Comparison of ENCODE assay signal across 8 mouse cellular contexts in the genomic region with DNA sequence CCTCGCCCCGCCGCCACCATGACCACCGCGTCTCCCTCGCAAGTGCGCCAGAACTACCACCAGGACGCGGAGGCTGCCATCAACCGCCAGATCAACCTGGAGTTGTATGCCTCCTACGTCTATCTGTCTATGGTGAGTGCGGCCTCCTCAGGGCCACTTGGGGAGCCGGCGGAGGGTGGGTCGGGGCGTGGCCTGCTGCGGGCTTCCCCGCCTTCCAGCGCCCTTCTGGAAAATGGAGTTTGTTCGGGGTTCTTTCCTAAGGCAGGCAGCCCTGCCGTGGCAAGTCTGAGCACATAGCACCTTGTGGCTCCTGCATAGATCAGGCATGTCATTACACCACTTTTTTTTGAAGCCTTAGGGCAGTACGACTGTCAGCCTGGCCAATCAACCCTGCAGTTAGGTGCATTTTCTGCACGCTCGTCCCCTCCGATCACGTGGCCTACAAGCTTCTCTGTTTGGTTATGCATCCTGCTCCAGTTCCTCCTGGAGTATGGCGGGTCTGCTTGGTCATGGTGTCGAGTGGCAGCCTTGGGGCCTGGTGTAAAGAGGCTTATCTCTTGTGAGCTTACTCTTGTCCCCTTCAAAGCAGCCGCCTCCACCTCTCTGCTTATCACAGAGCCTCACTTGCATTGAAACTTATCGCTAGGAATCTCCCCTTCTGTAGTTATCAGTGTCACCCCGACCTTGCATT. TPM values are rescaled to one million over a fixed set of nuclear protein-coding genes. Genes with fewer than 3 reads are reported as not detected.
DNase-seq lines count a peak whose midpoint lies in the region; ATAC-seq and TF ChIP-seq lines count a peak whose summit lies in the region.

No protein-coding gene starts in this region.

- peak overlapping the region; percentile 99 for H3K9ac ChIP-seq in heart, adult 2 months (ENCODE audit: low read depth, low read length)
- H3K9ac ChIP-seq in hindbrain, postnatal 0 days (replicated peaks; ENCODE audit: low read length): peak overlapping the region; percentile 92
- H3K9ac ChIP-seq in midbrain, embryonic 15.5 days: peak overlapping the region; percentile 82
- peak overlapping the region; percentile 95 for H3K9ac ChIP-seq in stomach, embryonic 15.5 days

- no peak for TF ChIP-seq CTCF in heart, adult 2 months (IDR thresholded peaks at IDR 0.05)
- no peak for TF ChIP-seq CTCF in cerebellum, adult 2 months (IDR thresholded peaks at IDR 0.05; ENCODE audit: borderline replicate concordance, insufficient read depth, low read depth, low read length)
- TF ChIP-seq CTCF in hindbrain, postnatal 0 days (IDR thresholded peaks at IDR 0.05; ENCODE audit: low read depth): no peak; the same call in 1 of the 2 replicates

- ATAC-seq in hindbrain, postnatal 0 days: peak; percentile 77
- ATAC-seq in midbrain, embryonic 15.5 days (replicated peaks): peak; percentile 84
- peak; percentile 79 for ATAC-seq in stomach, embryonic 15.5 days (ENCODE audit: insufficient read depth, low FRiP score, low read depth)

- H3K79me2 ChIP-seq in heart, adult 2 months (replicated peaks; ENCODE audit: control insufficient read depth, insufficient read depth, low read length): 0 out of 2 replicates have a peak, but pooled peaks cover 1% of the 10 kb centered on the region

- H3K27ac ChIP-seq in heart, adult 2 months: peak overlapping the region; percentile 97
- H3K27ac ChIP-seq in cerebellum, adult 2 months (ENCODE audit: insufficient read depth, low read length): peak overlapping the region; percentile 89
- peak overlapping the region; percentile 96 for H3K27ac ChIP-seq in hindbrain, postnatal 0 days
- peak overlapping the region; percentile 92 for H3K27ac ChIP-seq in midbrain, embryonic 15.5 days
- peak overlapping the region; percentile 98 for H3K27ac ChIP-seq in stomach, embryonic 15.5 days

- H3K36me3 ChIP-seq in heart, adult 2 months (ENCODE audit: control insufficient read depth, insufficient read depth, low read length): peaks cover 10% of the 10 kb centered on the region
- peaks cover 23% of the 10 kb centered on the region for H3K36me3 ChIP-seq in hindbrain, postnatal 0 days (ENCODE audit: insufficient read depth, low read length)
- peaks cover 7% of the 10 kb centered on the region for H3K36me3 ChIP-seq in midbrain, embryonic 15.5 days (replicated peaks)
- peaks cover 24% of the 10 kb centered on the region for H3K36me3 ChIP-seq in stomach, embryonic 15.5 days

- under 1% methylated on average over 31 of the region's 31 CpGs for WGBS in heart, adult 2 months
- under 1% methylated on average over 31 of the region's 31 CpGs for WGBS in cerebellum, adult 2 months
- under 1% methylated on average over 31 of the region's 31 CpGs for WGBS in hindbrain, postnatal 0 days
- under 1% methylated on average over 29 of the region's 31 CpGs for WGBS in midbrain, embryonic 15.5 days
- WGBS in stomach, embryonic 15.5 days: under 1% methylated on average over 31 of the region's 31 CpGs

- no peaks in the 10 kb centered on the region for H3K27me3 ChIP-seq in heart, adult 2 months (ENCODE audit: control insufficient read depth, insufficient read depth, low read length)
- no peaks in the 10 kb centered on the region for H3K27me3 ChIP-seq in cerebellum, adult 2 months (ENCODE audit: control insufficient read depth, insufficient read depth, low read length)
- no peaks in the 10 kb centered on the region for H3K27me3 ChIP-seq in hindbrain, postnatal 0 days (ENCODE audit: insufficient read depth, low read length)
- no peaks in the 10 kb centered on the region for H3K27me3 ChIP-seq in midbrain, embryonic 15.5 days (replicated peaks)
- no peaks in the 10 kb centered on the region for H3K27me3 ChIP-seq in stomach, embryonic 15.5 days (replicated peaks)

- DNase-seq in heart, adult 2 months: peak; percentile 79 to 80
- DNase-seq in heart, adult 11 months: no peak
- DNase-seq in cerebellum, adult 2 months: peak in 1 of 2 experiments; percentile 70
- DNase-seq in frontal cortex, postnatal 36 days (ENCODE audit: low spot score in 2 of 2): peak; percentile 64
- peak; percentile 64 for DNase-seq in hindbrain, postnatal 0 days (ENCODE audit: low spot score)
- DNase-seq in liver: peak; percentile 90

- peak overlapping the region; percentile 98 for H3K4me3 ChIP-seq in heart, adult 2 months
- H3K4me3 ChIP-seq in cerebellum, adult 2 months (replicated peaks; ENCODE audit: insufficient read depth, low read depth, low read length): peak overlapping the region; percentile 88
- H3K4me3 ChIP-seq in hindbrain, postnatal 0 days (ENCODE audit: low read length): peak overlapping the region; percentile 98
- H3K4me3 ChIP-seq in midbrain, embryonic 15.5 days: peak overlapping the region; percentile 82
- H3K4me3 ChIP-seq in stomach, embryonic 15.5 days (replicated peaks): peak overlapping the region; percentile 97

- H3K4me1 ChIP-seq in heart, adult 2 months (ENCODE audit: control insufficient read depth, insufficient read depth, low read length): peaks cover 19% of the 10 kb centered on the region
- 0 out of 2 replicates have a peak, but pooled peaks cover 6% of the 10 kb centered on the region for H3K4me1 ChIP-seq in cerebellum, adult 2 months (ENCODE audit: control insufficient read depth, insufficient read depth, low read length)
- peaks cover 15% of the 10 kb centered on the region; the same call in 1 of the 2 replicates for H3K4me1 ChIP-seq in hindbrain, postnatal 0 days (ENCODE audit: insufficient read depth, low read length)
- peaks cover 20% of the 10 kb centered on the region for H3K4me1 ChIP-seq in midbrain, embryonic 15.5 days
- peaks cover 23% of the 10 kb centered on the region; the same call in 1 of the 2 replicates for H3K4me1 ChIP-seq in stomach, embryonic 15.5 days

- no peak for TF ChIP-seq POLR2A in heart, adult 2 months (IDR thresholded peaks at IDR 0.05; ENCODE audit: insufficient read depth, low read depth, low read length)
- no peak for TF ChIP-seq POLR2A in cerebellum, adult 2 months (IDR thresholded peaks at IDR 0.05; ENCODE audit: borderline replicate concordance, insufficient read depth, low read length)

- intact Hi-C loops in heart, adult 2 months (cut with DNase I): no loop called here

- no peaks in the 10 kb centered on the region for H3K9me3 ChIP-seq in hindbrain, postnatal 0 days (ENCODE audit: low read length)
- H3K9me3 ChIP-seq in midbrain, embryonic 15.5 days: no peaks in the 10 kb centered on the region
- no peaks in the 10 kb centered on the region for H3K9me3 ChIP-seq in stomach, embryonic 15.5 days

- H3K4me2 ChIP-seq in hindbrain, postnatal 0 days (ENCODE audit: low read depth, low read length): peak overlapping the region; percentile 81
- peak overlapping the region; percentile 82 for H3K4me2 ChIP-seq in midbrain, embryonic 15.5 days
- peak overlapping the region; percentile 63 for H3K4me2 ChIP-seq in stomach, embryonic 15.5 days

- peak; percentile 35; the same call in 1 of the 2 replicates for TF ChIP-seq EP300 in heart, adult 2 months (IDR thresholded peaks at IDR 0.05; ENCODE audit: insufficient read depth, low read depth, low read length)

RNA-seq across cellular contexts. Expression of a gene that starts 2.6 kb away (rescaled TPM):
- total RNA-seq in heart, adult 2 months (2021): 1,000 to 10,000 TPM; 2,956 to 3,430 TPM
- 2,611 and 2,797 TPM in 2 replicates for polyA plus RNA-seq in heart, adult 2 months (2012; rRNA removed)
- 4,588 and 5,845 TPM in 2 replicates for polyA plus RNA-seq in cerebellum, adult 2 months (2012; rRNA removed)
- 301 and 443 TPM in 2 replicates for total RNA-seq in hindbrain, postnatal 0 days (2014; rRNA removed)
- 2,616 and 2,786 TPM in 2 replicates for polyA plus RNA-seq in hindbrain, postnatal 0 days (2015; fragmentation: Nextera tagmentation; extraction: Ambion mirVana)
- polyA plus RNA-seq in midbrain, embryonic 15.5 days (2015; fragmentation: Nextera tagmentation; extraction: Ambion mirVana): 1,452 and 1,467 TPM in 2 replicates
- 1,700 and 1,987 TPM in 2 replicates for polyA plus RNA-seq in stomach, embryonic 15.5 days (2015; fragmentation: Nextera tagmentation; extraction: Ambion mirVana)

RNA-seq across cellular contexts. Expression of a gene that starts 18.4 kb away (rescaled TPM):
- total RNA-seq in heart, adult 2 months (2021): under 1 TPM; 0.10 to 0.11 TPM
- polyA plus RNA-seq in heart, adult 2 months (2012; rRNA removed): 0.45 and 0.47 TPM in 2 replicates
- 0.77 and 1.1 TPM in 2 replicates for polyA plus RNA-seq in cerebellum, adult 2 months (2012; rRNA removed)
- 0.86 and 1.5 TPM in 2 replicates for total RNA-seq in hindbrain, postnatal 0 days (2014; rRNA removed)
- 2.6 and 3.0 TPM in 2 replicates for polyA plus RNA-seq in hindbrain, postnatal 0 days (2015; fragmentation: Nextera tagmentation; extraction: Ambion mirVana)
- polyA plus RNA-seq in midbrain, embryonic 15.5 days (2015; fragmentation: Nextera tagmentation; extraction: Ambion mirVana): 1.7 and 3.2 TPM in 2 replicates
- polyA plus RNA-seq in stomach, embryonic 15.5 days (2015; fragmentation: Nextera tagmentation; extraction: Ambion mirVana): 0.80 TPM in 2 replicates

RNA-seq across cellular contexts. Expression of a gene that starts 18.5 kb away (rescaled TPM):
- total RNA-seq in heart, adult 2 months (2021): 1 to 10 TPM; 5.9 to 6.5 TPM
- polyA plus RNA-seq in heart, adult 2 months (2012; rRNA removed): 11.1 and 14.2 TPM in 2 replicates
- polyA plus RNA-seq in cerebellum, adult 2 months (2012; rRNA removed): 9.5 and 9.7 TPM in 2 replicates
- total RNA-seq in hindbrain, postnatal 0 days (2014; rRNA removed): 19.7 and 23.0 TPM in 2 replicates
- 20.1 and 22.2 TPM in 2 replicates for polyA plus RNA-seq in hindbrain, postnatal 0 days (2015; fragmentation: Nextera tagmentation; extraction: Ambion mirVana)
- polyA plus RNA-seq in midbrain, embryonic 15.5 days (2015; fragmentation: Nextera tagmentation; extraction: Ambion mirVana): 24.5 and 29.2 TPM in 2 replicates
- polyA plus RNA-seq in stomach, embryonic 15.5 days (2015; fragmentation: Nextera tagmentation; extraction: Ambion mirVana): 29.8 and 40.7 TPM in 2 replicates

RNA-seq across cellular contexts. Expression of a gene that starts 58.4 kb away (rescaled TPM):
- 10 to 100 TPM; 29.7 to 33.7 TPM for total RNA-seq in heart, adult 2 months (2021)
- polyA plus RNA-seq in heart, adult 2 months (2012; rRNA removed): 104 and 135 TPM in 2 replicates
- 30.9 and 35.5 TPM in 2 replicates for polyA plus RNA-seq in cerebellum, adult 2 months (2012; rRNA removed)
- total RNA-seq in hindbrain, postnatal 0 days (2014; rRNA removed): 52.5 and 59.0 TPM in 2 replicates
- polyA plus RNA-seq in hindbrain, postnatal 0 days (2015; fragmentation: Nextera tagmentation; extraction: Ambion mirVana): 35.1 and 37.4 TPM in 2 replicates
- polyA plus RNA-seq in midbrain, embryonic 15.5 days (2015; fragmentation: Nextera tagmentation; extraction: Ambion mirVana): 25.8 and 27.1 TPM in 2 replicates
- polyA plus RNA-seq in stomach, embryonic 15.5 days (2015; fragmentation: Nextera tagmentation; extraction: Ambion mirVana): 17.2 and 17.6 TPM in 2 replicates
